Mouse (Mus musculus) thymus, adult 2 months (tissue): ENCODE measurements around the gene Il2rb.

Experiments
- CTCF ChIP-seq: fragments of 200-500 bp; IDR thresholded peaks from 2 replicates; pipeline ENCODE4 v1.5.1; 2012; ENCODE audit warnings: mild to moderate bottlenecking, control low read depth, low read length, moderate library complexity, borderline replicate concordance; ENCODE audit not compliant: control insufficient read depth, poor library complexity, insufficient read depth; ENCODE audit errors: extremely low read depth
- POLR2A ChIP-seq: fragments of 200-500 bp; IDR thresholded peaks from 2 replicates; pipeline ENCODE4 v1.6.1; 2012; ENCODE audit warnings: mild to moderate bottlenecking, low read length, control low read depth, moderate library complexity; ENCODE audit not compliant: control insufficient read depth, poor library complexity, insufficient read depth; ENCODE audit errors: extremely low read depth

GRCm38 (mm10) chr15:78438973-78439372, 56.1 kb downstream of the Il2rb start:
- TF ChIP-seq POLR2A (no peak), CTCF (no peak)
